Mouse (Mus musculus): ENCODE data around the gene Ndufv2. TPM values are rescaled to one million over a fixed set of nuclear protein-coding genes. Genes with fewer than 3 reads are reported as not detected.
"Not testable (repeated sequence)": the region's sequence is repeated elsewhere in the genome, so short reads cannot be mapped to it uniquely, and the experiment has no call there.

Ndufv2 gene
- total RNA-seq, 2 experiments from 2014 or later, result 702 to 718 TPM

DNA sequence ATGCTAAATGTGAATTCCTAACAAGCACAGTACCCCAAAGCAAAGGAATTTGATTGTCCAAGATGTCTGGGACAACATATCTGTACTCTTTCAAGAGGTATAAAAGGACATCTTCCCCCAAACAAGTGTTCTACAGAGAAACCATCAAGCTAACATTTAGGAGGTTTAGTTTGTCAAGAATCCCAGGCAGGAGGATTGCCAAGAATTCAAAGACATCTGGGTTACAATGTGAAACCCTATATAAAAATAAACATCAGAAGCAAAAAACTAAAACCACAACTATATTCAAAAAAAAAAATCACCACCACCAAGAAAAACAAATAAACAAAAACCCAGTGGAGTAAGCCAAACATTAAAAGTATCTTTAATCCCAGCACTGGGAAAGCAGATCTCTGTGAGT is 11.1 kb downstream of the Ndufv2 start:
- DNase-seq (ENCODE audit: low spot score), result no peak

DNA sequence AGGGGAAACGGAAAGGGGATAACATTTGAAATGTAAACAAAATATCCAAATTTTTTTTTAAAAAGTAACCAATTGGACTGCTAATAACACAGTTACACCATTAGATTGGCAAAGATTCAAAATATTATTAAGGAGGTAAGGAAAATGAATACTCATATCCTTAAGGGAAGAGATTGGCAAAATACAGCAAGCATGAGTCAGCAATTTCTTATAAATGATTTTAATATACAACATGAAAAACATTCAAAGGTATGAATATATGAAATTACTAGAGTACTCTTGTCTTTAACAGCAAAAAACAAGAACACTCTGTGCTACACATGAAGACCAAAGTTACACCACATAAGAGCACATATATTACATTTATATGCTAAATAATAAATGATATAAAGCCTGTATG is 16.3 kb downstream of the Ndufv2 start:
- DNase-seq (ENCODE audit: low spot score), result no peak

DNA sequence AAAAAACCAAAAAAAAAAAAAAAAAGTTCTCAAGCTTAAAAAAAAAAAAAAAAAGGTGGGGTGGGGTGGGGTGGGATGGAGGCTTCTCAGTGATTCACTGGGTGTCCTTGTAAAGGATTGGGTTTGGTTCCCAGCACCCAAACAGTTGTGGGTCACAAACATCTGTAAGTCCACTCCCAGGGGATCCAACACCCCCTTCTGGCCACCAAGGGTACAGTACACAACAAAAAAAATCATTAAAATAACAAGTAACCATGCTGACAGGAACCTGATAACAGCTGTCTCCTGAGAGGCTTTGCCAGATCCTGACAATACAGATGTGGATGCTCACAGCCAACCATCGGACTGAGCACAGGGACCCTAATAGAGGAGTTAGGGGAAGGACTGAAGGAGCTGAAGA is 16.9 kb downstream of the Ndufv2 start:
- DNase-seq (ENCODE audit: low spot score), result no peak

DNA sequence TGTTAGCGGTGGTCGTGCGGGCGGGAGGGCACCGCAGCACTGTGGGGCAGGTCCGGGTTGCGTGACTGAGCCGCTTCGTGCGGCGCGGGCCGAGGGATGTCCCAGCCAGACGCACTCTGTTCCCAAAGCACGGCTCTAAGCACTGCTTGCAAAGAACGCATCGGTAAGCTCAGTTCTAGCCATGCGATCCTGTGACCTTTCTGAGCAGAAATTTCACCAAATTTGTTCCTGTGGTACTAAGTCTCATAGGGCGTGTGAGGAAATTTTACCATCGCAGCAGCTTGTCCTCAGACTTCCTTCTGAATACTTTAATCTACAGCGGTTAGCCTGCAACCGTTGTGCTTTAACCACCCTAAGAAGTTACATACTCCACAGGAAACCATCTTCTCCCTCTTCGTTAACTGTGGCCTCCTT is 23.9 kb downstream of the Ndufv2 start:
- DNase-seq (ENCODE audit: low spot score), result no peak

DNA sequence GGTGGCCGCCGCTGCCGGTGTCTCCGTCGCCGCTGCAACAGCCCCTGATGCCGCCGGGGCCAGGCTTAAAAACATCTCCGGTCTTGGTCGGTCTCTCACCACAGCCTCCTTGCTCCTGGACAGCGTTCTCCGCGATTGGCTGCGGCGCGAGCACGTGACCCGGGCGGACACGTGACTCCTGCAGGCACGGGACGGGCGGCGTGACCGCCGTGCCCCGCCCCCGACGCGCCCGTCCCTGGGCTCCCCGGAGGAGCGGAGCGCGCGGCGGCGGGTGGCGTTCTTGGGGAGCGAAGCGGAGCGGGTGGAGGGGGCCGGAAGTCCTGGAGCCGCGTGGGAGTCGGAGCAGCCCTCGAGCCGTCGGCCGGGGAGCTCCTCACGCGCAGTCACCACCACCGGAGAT is 24.4 kb downstream of the Ndufv2 start, which contains the start of gene Ankrd12:
Ankrd12 (minus strand) TSS at position 156 of the 400 bp plus-strand sequence.
- DNase-seq (ENCODE audit: low spot score), result peak; percentile 96

DNA sequence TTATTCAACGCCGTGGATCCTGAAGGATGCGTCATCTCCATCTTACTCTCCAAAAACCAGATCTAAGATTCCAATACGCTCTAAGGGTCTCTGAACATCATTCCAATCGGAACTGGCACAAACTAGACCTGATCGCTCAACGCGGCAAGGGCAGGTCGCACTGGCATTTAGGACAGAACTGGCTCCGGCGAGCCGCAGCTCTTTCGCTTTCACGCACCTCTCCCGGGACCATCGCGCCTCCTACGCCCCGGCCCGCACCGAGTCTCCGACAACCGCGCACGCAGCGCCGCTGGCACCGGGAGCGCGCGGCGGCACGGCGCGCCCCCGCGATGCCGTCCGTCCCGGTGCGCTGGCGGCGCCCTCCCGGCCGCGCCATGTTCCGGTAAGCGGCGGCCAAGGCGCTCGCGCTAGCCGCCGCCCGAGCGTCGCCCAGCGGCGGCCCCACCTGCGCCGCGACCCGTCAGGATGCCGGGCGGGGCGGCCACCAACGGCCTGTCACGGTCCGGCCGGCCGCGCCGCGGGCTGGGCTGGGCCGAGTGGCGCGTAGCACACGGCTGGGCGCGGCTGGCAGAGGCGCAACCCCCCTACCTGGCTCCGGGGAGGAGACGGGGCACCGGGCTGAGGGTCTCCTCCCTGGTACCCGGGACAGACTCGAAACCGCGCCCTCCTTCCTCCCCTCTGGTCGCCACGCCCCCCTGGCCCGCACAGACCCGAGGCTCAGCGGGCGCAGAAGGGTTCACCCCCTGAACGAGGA is 25.0 kb downstream of the Ndufv2 start:
- DNase-seq (ENCODE audit: low spot score), result no peak

DNA sequence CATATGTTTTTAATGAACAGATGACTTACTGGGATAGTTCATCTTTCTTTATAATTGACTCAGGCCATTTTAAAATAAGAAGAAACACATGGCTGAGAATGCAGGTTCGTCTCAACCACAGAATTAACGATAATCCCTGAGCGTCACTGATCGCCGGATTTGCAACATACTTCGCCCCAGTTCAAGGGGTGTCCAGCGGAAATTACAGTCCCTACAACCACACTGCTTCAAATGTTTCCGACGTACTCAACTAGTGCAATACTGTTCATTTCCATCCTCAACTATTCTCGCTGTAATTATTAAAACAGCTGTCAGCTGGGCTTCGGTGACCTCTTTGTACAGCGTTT is 25.6 kb downstream of the Ndufv2 start:
- no peak for DNase-seq (ENCODE audit: low spot score)

DNA sequence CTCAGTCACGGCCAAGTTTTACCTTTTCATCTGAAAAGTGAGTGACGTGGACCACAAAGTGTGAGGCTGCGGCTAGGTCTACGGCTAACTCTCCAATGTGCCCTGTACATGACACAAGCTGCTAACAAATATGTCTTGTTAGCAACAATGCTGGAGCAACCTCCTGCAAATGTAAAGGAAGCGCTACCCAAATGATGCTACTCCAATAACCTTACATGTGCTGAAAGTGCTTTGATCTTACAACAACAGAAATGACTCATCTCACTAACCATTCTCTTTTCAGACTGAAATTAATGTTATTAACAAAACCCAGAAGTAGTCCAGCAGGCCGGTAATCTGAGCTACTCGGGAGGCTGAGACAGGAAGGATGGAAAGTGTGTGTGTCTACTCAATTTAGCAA is 27.4 kb downstream of the Ndufv2 start:
- no peak for DNase-seq (ENCODE audit: low spot score)

DNA sequence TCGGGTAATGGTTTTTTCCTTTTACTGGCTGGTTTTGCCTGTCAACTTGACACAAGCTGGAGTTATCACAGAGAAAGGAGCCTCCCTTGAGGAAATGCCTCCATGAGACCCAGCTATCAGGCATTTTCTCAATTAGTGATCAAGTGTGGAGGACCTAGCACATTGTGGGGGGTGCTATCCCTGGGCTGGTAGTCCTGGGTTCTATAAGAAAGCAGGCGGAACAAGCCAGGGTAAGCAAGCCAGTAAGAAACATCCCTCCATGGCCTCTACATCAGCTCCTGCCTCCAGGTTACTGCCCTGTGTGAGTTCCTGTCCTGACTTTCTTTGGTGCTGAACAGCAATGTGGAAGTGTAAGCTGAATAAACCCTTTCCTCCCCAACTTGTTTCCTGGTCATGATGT is 32.3 kb downstream of the Ndufv2 start:
- not testable (repeated sequence) for DNase-seq (ENCODE audit: low spot score)

DNA sequence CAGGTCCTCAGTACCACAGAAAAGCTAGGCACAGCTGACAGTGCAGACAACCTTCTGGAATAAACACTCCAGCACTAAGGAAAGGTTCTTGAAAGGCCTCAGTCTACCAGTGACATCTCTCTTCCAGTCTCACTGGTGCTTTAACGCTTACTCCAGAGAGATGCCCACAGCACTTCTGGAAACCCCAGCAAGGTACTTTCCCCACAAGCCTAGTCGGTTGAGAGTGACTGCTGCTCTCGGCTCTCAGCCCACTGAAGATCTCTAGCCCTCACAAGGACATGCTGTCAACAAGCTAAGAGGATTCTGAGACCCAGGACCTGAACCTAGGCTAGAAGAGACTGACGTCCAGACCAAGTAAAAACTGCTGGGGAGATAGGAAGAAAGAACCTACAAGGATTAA is 36.2 kb downstream of the Ndufv2 start:
- no peak for DNase-seq (ENCODE audit: low spot score)

DNA sequence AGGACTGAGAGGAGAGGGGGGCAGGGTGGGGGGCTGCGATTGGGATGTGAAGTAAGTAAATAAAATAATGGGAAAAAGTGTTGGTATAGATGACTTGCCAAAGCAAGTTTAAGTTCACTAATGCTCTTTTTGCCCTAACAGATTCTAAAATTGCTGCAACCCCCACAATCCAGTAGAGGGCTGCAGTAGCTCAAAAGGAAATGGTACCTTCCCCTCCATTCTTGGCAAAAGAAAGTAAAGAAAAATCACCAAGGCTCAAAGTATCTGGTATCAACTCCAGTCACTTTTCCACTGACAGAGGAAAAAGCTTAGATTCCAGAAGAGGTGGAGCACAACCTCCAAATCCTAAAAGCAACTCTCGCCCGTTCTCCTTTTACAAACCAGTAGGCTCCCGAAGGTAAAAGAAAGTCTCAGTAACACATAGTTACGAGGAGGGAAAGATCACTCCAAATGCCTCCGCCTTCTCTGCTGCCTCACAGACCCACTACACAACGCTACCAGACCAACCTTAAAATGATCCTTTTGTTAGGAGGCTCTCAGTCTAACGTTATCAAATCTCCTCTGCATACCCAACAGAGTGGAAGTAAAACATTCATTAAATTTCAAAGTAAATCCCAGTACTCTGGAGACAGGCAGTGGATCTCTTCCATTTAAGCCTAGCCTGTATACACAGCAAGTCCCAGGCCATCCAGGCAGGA is 40.0 kb downstream of the Ndufv2 start:
- no peak for DNase-seq (ENCODE audit: low spot score)

DNA sequence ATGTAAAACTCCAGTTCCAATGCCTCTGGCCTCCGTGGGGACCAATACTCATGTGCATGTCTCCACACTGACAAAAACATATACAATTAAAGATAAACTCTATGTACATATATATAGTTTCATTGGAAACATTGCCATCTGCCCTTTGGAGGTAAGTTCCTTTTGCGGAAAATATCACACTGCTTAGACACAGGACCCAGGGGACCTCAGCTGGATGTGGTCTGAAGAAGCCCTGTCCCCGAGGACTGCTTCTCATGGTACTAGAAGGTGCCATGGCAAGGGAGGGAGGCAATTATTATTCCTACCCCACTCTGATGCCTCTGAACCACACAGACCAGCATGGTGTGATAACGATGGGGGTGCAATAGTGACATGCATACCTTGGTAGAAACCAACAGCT is 43.2 kb downstream of the Ndufv2 start:
- DNase-seq (ENCODE audit: low spot score), result no peak

DNA sequence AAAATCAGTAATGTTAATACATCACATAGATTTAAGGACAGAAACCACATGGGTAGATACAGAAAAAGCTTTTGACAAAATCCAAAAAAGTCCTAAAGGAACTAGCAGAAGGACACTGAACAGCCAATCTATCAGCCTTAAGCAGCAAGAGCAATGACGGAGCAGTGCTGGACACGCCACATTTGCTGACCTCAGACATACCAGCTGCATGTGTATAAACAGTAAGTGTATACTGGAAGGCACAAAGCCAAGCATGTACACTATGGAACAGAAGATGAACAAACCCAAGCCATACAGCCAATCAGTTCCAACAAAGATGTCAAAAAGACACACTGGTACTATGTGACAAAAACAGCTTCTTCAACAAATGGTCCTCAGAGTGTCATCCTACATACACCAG is 44.2 kb downstream of the Ndufv2 start:
- no peak for DNase-seq (ENCODE audit: low spot score)

DNA sequence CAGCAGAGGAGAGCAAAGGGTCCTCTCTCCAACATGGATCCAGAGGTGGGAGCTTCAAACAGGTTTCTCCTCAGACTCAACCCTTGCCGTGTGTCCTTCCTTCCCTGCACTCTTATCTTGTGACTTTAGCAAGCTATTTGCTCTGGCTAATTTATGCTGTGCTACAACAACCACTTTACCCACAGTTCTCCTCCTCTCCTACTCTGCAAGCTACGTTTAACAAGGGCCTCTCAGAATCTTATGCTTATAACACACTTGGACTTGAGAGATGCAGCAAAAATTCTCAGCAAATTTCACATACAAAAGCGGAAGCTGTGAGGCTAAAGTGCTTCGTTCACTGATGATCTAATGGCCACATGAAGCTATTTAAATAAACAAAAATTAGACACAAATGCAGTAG is 48.0 kb downstream of the Ndufv2 start:
- no peak for DNase-seq (ENCODE audit: low spot score)

DNA sequence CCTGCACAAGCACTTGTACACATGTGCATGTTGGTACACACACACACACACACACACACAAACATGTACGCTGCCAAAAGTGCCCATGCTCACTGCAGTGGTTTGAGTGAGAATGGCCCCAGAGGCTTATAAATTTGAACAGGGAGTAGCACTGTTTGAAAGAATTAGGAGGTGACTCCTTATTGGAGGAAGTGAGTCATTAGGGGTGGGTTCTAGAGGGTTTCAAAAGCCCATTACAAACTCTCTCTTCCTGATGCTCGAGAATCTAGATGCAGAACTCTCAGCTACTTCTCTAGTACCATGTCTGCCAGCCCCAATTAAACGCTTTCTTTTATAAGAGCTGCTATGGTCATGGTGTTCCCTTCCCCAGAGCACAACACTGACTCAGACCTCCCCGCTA is 52.6 kb downstream of the Ndufv2 start:
- DNase-seq (ENCODE audit: low spot score), result no peak

DNA sequence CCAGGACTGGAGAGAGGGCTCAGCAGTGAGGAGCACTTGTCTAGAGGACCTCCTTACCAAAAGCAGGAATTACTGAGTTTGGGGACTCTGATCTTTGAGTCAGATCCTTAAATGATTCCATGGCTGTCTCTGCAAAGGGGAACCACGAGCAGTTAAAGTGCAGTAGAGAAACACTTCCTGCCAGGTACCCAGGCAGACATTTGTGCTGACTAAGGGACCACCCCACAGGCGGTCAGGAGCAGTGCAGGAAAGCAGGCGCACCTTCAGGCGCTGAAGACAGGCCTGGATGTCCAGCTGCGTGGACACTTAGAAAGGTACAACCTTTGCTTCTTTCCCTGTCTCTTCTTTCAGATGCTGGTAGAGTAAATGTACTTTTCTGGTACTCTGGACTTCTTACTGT is 53.2 kb downstream of the Ndufv2 start:
- no peak for DNase-seq (ENCODE audit: low spot score)

DNA sequence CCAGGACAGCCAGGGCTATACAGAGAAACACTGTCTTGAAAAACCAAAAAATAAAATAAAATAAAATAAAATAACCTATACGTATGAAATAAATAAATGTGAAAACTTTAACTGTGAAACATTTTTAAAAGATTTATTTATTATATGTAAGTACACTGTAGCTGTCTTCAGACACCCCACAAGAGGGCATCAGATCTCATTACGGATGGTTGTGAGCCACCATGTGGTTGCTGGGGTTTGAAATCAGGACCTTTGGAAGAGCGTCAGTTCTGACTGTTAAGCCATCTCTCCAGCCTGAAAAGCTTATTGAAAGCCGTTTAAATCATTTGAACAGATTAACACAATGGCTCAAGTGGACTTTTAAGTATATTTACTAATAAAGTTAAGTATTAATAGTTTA is 57.7 kb downstream of the Ndufv2 start:
- not testable (repeated sequence) for DNase-seq (ENCODE audit: low spot score)

DNA sequence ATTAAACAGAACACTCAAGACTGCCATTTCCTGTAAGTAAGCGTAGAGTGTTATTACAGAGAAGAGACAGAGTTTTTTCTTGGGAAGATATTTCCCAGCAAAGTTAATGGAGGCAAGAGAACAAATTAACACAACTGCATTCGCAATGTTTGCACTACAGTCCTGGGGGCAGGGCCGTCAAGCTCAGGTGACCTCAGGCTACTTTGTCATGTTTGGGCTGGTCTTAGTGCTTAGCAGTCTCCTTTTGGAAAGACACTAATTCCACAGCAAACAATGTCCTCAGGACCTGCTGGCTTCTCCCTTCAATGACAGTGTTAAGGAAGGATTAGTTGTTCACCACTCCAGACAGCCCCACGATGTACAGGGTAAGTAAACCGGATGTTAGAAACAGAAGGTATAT is 60.3 kb downstream of the Ndufv2 start:
- no peak for DNase-seq (ENCODE audit: low spot score)

DNA sequence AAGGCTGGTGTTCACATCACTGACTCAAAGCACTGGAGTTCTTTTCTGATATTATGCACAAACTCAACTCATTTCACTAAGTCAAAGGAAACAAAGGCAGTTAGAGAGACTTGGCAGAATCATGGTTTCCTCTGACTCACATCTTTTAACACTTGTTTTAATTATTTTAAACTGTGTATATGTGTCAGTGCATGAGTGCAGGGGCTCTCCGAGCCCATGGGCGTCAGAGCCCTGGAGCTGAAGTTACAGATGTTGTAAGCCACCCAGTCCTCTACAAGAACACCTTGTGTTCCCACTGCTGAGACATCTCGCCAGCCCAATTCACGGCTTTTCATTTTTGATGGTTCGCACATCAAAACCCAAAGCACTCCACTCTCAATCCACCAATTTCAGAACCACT is 68.1 kb downstream of the Ndufv2 start:
- no peak for DNase-seq (ENCODE audit: low spot score)

DNA sequence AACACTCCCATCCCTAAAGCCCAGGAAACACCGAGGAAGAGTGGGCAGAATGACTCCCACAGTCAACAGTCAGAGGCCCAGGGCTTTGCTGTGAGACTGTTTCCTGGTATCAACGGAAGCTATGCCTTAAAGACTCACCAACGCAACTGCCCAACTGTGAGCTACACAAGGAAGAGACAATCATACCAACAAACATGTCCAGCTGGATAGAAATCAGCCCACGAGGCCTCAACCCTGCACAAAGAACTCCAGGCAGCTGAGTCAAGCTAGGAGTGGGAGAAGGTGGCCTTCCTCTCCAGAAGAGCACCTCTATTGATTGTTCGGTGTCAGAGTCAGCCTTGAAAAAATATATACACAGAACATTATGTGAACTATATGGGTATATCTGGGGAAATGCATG is 69.4 kb downstream of the Ndufv2 start:
- DNase-seq (ENCODE audit: low spot score), result no peak
